Mouse (Mus musculus): ENCODE results near the gene Prkar1a. TPM values are rescaled to one million over a fixed set of nuclear protein-coding genes. Genes with fewer than 3 reads are reported as not detected.

Gene Prkar1a
- total RNA-seq (2014; rRNA removed) (231 and 289 TPM in 2 replicates), polyA plus RNA-seq (2015; fragmentation: Nextera tagmentation; extraction: Ambion mirVana) (467 and 473 TPM in 2 replicates)

GRCm38 (mm10) chr11:109649206-109649605, at the start of gene Prkar1a:
Gene Prkar1a, plus strand, starts transcription at chr11:109649405.
- Histone ChIP-seq H3K4me1 (ENCODE audit: insufficient read depth, low read length) (peaks cover 29% of the 10 kb centered on the region), H3K27ac (ENCODE audit: low read depth, low read length) (peak within 1 kb of the TSS; percentile 98), H3K9me3 (ENCODE audit: low read length) (no peaks in the 10 kb centered on the region), H3K4me2 (ENCODE audit: low read depth, low read length, poor library complexity, severe bottlenecking) (peak within 1 kb of the TSS; percentile 69), H3K9ac (replicated peaks; ENCODE audit: low read length, poor library complexity, severe bottlenecking) (peak within 1 kb of the TSS; percentile 97), H3K27me3 (ENCODE audit: insufficient read depth, low read length) (no peaks in the 10 kb centered on the region), H3K36me3 (ENCODE audit: insufficient read depth, low read length) (peaks cover 6% of the 10 kb centered on the region; the same call in 1 of the 2 replicates), H3K4me3 (ENCODE audit: low read depth, low read length) (peak within 1 kb of the TSS; percentile 97)
- 14% methylated on average over 8 of the region's 8 CpGs for WGBS
- no peak for ATAC-seq (ENCODE audit: low FRiP score)
- DNase-seq (ENCODE audit: low spot score), result peak; percentile 69
- TF ChIP-seq CTCF (IDR thresholded peaks at IDR 0.05), result no peak

GRCm38 (mm10) chr11:109607600-109607999, 41.6 kb upstream of the Prkar1a start:
- Histone ChIP-seq H3K27ac (ENCODE audit: low read depth, low read length) (no peak overlapping the region), H3K9me3 (ENCODE audit: low read length) (no peaks in the 10 kb centered on the region), H3K4me1 (ENCODE audit: insufficient read depth, low read length) (peaks cover 6% of the 10 kb centered on the region), H3K4me2 (ENCODE audit: low read depth, low read length, poor library complexity, severe bottlenecking) (no peak overlapping the region), H3K27me3 (ENCODE audit: insufficient read depth, low read length) (no peaks in the 10 kb centered on the region), H3K4me3 (ENCODE audit: low read depth, low read length) (no peak overlapping the region), H3K36me3 (ENCODE audit: insufficient read depth, low read length) (no peaks in the 10 kb centered on the region), H3K9ac (replicated peaks; ENCODE audit: low read length, poor library complexity, severe bottlenecking) (no peak overlapping the region)
- ATAC-seq (ENCODE audit: low FRiP score) (no peak), DNase-seq (ENCODE audit: low spot score) (no peak)
- TF ChIP-seq CTCF (IDR thresholded peaks at IDR 0.05), result no peak
- 78% methylated on average over 6 of the region's 6 CpGs for WGBS

DNA sequence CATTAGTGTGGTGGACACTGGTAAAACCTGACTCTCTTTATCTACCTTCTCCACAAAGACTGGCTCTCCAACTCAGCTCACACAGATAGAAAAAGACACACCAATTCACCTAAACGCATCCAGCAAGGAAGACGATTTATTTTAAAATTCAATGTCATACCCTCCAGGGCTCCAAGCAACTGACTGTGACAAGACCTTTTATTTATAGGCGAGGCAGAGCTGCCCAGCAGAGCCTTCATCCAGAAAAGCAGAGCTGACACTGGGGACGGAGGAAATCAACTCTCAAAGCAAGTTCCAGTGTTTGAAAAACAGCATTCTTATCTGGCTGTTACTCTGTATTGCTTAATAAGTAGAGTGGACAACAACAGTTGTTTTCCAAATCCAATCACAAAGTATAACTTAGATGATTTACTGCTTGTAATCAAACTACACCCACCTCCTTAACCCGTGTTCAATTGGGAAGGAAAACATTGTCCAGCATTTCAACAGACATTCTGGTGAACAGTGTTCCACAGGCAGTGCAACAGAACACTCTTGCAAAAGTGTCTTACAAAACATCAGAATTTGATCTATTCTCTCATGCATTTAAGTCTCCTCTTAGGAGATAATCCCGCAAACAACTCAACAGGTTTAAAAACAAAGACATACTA, 40.1 kb upstream of the Prkar1a start:
- DNase-seq (ENCODE audit: low spot score) (no peak), ATAC-seq (ENCODE audit: low FRiP score) (no peak)
- 58% methylated on average over 6 of the region's 6 CpGs for WGBS
- Histone ChIP-seq H3K27ac (ENCODE audit: low read depth, low read length) (no peak overlapping the region), H3K4me2 (ENCODE audit: low read depth, low read length, poor library complexity, severe bottlenecking) (no peak overlapping the region), H3K4me1 (ENCODE audit: insufficient read depth, low read length) (peaks cover 6% of the 10 kb centered on the region), H3K36me3 (ENCODE audit: insufficient read depth, low read length) (no peaks in the 10 kb centered on the region), H3K9ac (replicated peaks; ENCODE audit: low read length, poor library complexity, severe bottlenecking) (no peak overlapping the region), H3K4me3 (ENCODE audit: low read depth, low read length) (no peak overlapping the region), H3K27me3 (ENCODE audit: insufficient read depth, low read length) (no peaks in the 10 kb centered on the region), H3K9me3 (ENCODE audit: low read length) (no peaks in the 10 kb centered on the region)
- no peak for TF ChIP-seq CTCF (IDR thresholded peaks at IDR 0.05)

GRCm38 (mm10) chr11:109610046-109610794, 39.0 kb upstream of the Prkar1a start:
- TF ChIP-seq CTCF (IDR thresholded peaks at IDR 0.05), result no peak
- H3K9me3 ChIP-seq (ENCODE audit: low read length), result no peaks in the 10 kb centered on the region
- H3K9ac ChIP-seq (replicated peaks; ENCODE audit: low read length, poor library complexity, severe bottlenecking), result peak overlapping the region; percentile 78
- no peaks in the 10 kb centered on the region for H3K27me3 ChIP-seq (ENCODE audit: insufficient read depth, low read length)
- peak overlapping the region; percentile 87 for H3K4me2 ChIP-seq (ENCODE audit: low read depth, low read length, poor library complexity, severe bottlenecking)
- peak overlapping the region; percentile 75; the same call in 1 of the 2 replicates for H3K27ac ChIP-seq (ENCODE audit: low read depth, low read length)
- H3K36me3 ChIP-seq (ENCODE audit: insufficient read depth, low read length), result no peaks in the 10 kb centered on the region
- 11% methylated on average over 9 of the region's 9 CpGs for WGBS
- peak overlapping the region; percentile 78 for H3K4me3 ChIP-seq (ENCODE audit: low read depth, low read length)
- DNase-seq (ENCODE audit: low spot score), result no peak
- peaks cover 6% of the 10 kb centered on the region for H3K4me1 ChIP-seq (ENCODE audit: insufficient read depth, low read length)
- ATAC-seq (ENCODE audit: low FRiP score), result no peak

- no peak for DNase-seq (ENCODE audit: low spot score)
- H3K4me1 ChIP-seq (ENCODE audit: insufficient read depth, low read length), result peaks cover 6% of the 10 kb centered on the region
- H3K4me3 ChIP-seq (ENCODE audit: low read depth, low read length), result peak overlapping the region; percentile 78
- peak overlapping the region; percentile 75 for H3K27ac ChIP-seq (ENCODE audit: low read depth, low read length)
- WGBS, result under 1% methylated on average over 26 of the region's 26 CpGs
- H3K9ac ChIP-seq (replicated peaks; ENCODE audit: low read length, poor library complexity, severe bottlenecking), result peak overlapping the region; percentile 78
- no peaks in the 10 kb centered on the region for H3K27me3 ChIP-seq (ENCODE audit: insufficient read depth, low read length)
- H3K4me2 ChIP-seq (ENCODE audit: low read depth, low read length, poor library complexity, severe bottlenecking), result peak overlapping the region; percentile 87
- TF ChIP-seq CTCF (IDR thresholded peaks at IDR 0.05), result peak; percentile 49
- H3K9me3 ChIP-seq (ENCODE audit: low read length), result no peaks in the 10 kb centered on the region
- H3K36me3 ChIP-seq (ENCODE audit: insufficient read depth, low read length), result no peaks in the 10 kb centered on the region
- no peak; the same call in 1 of the 2 replicates for ATAC-seq (ENCODE audit: low FRiP score)
Measured at GRCm38 (mm10) chr11:109610795-109611302, 38.4 kb upstream of the Prkar1a start.
